Mouse (Mus musculus) adrenal gland, postnatal 10 days (tissue): ENCODE measurements around the gene Snrpb2. TPM values are rescaled to one million over a fixed set of nuclear protein-coding genes. Genes with fewer than 3 reads are reported as not detected.

Experiments
- DNase-seq: peaks from one replicate; pipeline ENCODE4 v3.0.0; 2021; ENCODE audit warnings: mixed read lengths
- total RNA-seq, 2 experiments: library from RNA; stranded (reverse); gene quantifications; 2 replicates each; pipeline ENCODE4 v1.2.3; 2021

Gene Snrpb2
- total RNA-seq, 2 experiments from 2014 or later, result 41.4 to 48.3 TPM

DNA sequence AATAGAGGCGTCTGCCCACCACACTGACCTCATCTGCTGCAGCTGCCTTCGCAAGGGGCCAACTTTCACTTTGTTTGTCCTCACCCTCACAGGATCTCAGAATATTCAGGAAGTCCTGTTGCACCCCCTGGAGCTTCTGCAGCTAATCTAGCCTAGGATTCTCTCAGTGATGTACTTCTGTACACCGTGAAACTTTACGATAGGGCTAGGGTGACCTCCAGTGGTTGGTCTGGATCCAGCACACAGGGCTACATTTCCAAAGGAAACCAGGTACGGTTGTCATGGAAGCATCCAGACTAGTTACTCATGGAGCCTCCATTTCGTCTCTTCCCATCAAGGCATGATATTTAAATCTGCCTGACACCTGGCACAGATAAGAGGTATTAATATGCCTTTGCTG is 30.9 kb downstream of the Snrpb2 start:
- peak; percentile 73 for DNase-seq

GRCm38 (mm10) chr2:143094761-143095160 is 31.9 kb downstream of the Snrpb2 start:
- no peak for DNase-seq

DNA sequence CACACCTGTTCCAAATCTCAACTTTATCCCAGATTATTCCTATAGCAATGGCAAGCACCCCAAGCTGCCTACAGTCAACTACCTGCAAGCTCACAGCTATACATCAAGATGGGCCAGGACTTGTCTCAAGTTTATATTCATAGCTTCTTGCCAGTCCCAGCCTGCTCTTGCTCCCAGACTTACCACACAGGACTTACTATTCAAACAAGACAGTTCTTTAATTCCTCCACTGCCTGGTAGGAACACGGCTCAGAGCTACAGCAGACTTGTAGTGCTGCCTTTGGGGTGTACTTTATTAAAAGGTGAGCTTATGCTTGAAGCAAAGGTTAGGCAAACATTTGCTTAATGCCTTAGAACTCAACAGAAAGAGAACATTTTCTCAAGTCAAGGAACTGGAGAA is 34.3 kb downstream of the Snrpb2 start:
- DNase-seq, result no peak

DNA sequence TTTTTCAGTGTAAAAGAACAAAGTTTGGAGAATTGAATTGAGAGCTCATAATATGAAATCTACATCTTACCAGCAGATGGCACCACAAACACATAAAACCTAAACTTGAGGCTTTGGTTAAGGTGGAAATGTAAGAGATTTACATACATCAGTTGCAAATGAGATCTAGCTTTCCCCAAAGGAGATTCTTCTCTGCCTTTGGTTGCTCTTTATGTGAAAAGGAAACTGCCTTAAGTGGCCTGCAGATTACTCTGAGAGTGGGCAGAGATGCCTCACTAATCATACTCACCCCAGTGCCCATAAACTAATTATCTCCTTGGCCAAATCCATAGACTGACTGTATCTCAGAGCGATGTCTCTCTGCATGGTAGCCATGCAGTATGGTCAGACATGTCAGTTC is 51.0 kb downstream of the Snrpb2 start:
- DNase-seq, result peak; percentile 10

- DNase-seq, result no peak
Observed at GRCm38 (mm10) chr2:143114716-143115115, 51.9 kb downstream of the Snrpb2 start.

GRCm38 (mm10) chr2:143117453-143117852 is 54.6 kb downstream of the Snrpb2 start:
- peak; percentile 26 for DNase-seq

- no peak for DNase-seq
Observed at GRCm38 (mm10) chr2:143118221-143118620, 55.4 kb downstream of the Snrpb2 start.

Other genes starting within 250 kb of the Snrpb2 start
- gene Kif16b, start 161.5 kb upstream of the Snrpb2 start, total RNA-seq, result 10 to 100 TPM; 19.4 to 23.5 TPM
- gene Otor, start 15.4 kb downstream of the Snrpb2 start, total RNA-seq, result not detected